Mouse (Mus musculus) bone marrow, adult 2 months (tissue): ENCODE data around the gene Car14.

Experiments
- CTCF ChIP-seq: fragments of 200-500 bp; IDR thresholded peaks from 2 replicates; pipeline ENCODE4 v1.5.1; 2011; ENCODE audit warnings: low read length, control low read depth; ENCODE audit not compliant: control insufficient read depth, insufficient read depth
- POLR2A ChIP-seq: fragments of 200-500 bp; IDR thresholded peaks from 2 replicates; pipeline ENCODE4 v1.6.1; 2011; ENCODE audit warnings: low read depth, mild to moderate bottlenecking, control low read depth, low read length, borderline replicate concordance; ENCODE audit not compliant: control insufficient read depth

DNA sequence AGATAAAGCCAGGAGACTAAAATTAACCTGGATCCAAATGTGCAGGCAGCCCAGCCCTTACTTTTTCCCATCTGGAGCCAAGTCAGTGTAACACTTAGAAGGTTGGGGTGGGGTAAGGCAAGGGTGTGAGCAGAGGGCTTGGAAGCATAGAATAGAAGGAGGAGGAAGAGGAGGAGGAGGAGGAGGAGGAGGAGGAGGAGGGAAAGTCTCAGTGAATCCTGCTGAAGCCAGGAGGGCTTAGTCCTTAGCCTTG is 2.2 kb downstream of the Car14 start:
- no peak for TF ChIP-seq CTCF
- TF ChIP-seq POLR2A: no peak
